Mouse (Mus musculus) fat pad, adult 2 months (tissue): ENCODE data around the gene Slco3a1.

ENCODE experiments used
- DNase-seq: peaks from one replicate; pipeline ENCODE4 v3.0.0-alpha.2; 2011; ENCODE audit warnings: low read depth, low spot score; ENCODE audit errors: extremely low read depth

Gene Slco3a1

GRCm38 (mm10) chr7:74491683-74492355, 62.8 kb downstream of the Slco3a1 start:
- DNase-seq: no peak

DNA sequence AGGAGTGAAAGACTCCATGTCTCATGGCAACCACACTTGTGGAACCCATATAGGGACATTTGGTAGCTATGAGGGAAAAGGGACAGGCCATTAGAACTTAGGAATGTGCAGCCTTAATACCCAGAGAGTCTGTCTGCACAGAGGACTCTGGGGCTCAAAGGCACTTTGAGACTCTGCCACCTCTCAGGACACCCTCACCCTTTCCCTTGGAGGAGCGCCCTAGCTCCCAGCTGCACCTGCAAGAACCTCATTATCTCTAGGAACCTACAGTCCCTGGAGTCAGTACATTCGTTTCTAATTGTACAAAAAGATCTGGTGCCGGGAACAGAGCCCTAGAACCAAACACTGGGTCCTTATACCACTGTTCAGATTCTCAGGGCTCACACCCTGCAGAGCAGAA, 66.4 kb downstream of the Slco3a1 start:
- no peak for DNase-seq

DNA sequence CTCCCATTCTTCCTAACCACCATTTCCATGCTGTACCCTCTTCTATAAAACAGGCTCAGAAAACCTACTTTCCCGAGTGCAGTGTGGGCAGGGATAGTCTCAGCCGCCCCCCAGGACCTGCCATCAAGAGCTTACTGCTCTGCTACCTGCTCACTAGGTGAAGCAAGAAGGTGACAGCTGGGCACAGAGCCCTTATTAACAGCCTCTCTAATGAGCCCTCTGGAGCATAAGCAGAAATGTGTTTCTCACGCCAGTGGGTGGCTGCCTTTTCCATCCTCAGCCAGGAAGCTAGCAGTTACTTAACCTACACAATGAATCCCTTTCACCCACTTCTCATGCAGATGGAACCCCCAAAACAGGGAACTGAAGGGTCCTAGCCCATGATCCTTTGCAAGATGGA, 66.9 kb downstream of the Slco3a1 start:
- DNase-seq: no peak

DNA sequence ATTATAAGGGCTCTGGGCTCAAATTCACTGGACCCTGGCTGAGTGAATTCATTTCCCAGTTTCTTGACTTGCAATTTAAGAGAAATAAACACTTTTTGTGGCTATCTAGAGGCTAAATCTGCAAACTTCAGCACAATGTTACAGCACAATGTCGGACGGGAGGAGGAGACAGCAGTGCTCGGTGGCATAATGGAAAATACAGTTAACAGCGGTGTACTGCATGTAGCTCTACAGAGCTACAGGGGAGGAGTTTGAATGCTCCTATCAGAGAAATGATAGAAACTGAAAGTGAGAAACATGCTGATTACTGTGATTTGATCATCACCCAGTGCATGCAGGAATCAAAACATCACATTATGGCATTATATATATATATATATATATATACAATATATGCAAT, 68.5 kb downstream of the Slco3a1 start:
- DNase-seq: no peak

DNA sequence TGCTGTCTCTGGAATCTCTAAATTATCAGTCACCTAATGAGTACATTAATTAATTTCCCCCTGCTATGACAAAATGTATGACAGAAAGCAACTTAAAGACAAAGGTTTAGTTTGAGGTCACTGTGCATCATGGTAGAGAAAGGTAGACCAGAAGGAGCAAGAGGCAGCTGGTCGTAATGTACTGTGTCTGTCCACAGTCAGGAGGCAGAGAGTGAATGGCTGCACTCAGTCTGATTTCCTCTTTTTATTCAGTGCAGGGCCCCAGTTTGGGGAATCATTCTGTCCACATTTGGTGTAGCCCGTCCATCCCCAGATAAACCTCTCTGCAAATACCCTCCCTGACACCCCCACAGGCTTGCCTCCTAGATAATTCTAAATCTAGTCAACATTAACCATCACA, 68.9 kb downstream of the Slco3a1 start:
- no peak for DNase-seq

DNA sequence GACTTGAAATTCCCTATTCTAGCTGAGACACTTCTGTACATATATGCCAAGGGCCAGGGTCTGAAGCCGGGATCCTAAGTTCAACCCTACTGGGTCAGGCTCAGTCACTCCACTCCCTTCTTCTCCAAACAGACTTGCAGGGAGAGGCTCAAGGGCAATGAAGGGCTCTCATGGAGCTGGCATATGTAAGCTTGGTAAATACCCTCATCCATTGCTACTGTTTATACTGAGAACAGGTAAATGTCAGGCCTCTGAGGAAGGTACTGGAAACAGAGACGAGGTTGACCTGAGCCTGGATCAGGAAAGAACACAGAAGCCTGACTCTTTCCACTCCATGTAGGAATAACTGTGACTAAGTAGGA, 70.6 kb downstream of the Slco3a1 start:
- no peak for DNase-seq

DNA sequence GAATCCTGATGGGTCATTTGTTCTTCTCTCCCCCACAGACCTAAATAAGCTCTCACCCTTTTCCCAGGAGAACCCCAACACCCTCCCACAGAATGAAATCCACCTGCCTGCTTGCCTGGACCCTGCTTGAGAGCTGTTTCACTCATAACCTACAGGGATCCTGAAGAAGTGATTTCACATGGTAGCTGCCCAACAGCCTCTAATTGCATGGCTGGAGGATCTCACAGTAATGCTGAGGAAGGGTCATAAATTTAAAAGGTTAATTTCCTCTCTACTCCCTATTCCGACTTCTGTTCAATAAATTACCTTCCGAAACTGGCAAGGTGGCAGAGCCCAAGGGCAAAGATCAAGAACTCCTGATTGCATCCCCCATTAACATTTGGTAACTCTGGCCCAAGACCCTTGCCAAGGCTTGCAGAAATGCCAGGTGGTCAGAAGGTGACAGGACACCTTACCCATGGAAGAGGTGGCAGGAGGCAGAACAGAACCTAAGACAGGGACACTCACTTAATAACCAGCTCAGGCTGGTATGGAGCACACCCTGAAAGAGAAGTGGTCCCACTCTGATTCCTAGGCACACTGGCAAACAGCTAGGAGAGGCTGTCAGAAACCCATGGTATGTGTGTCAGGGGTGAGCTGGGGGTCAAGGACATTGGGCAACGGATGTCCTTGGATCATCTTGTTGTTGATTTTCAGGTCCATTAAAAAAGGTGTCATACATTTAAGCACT, 71.1 kb downstream of the Slco3a1 start:
- no peak for DNase-seq

DNA sequence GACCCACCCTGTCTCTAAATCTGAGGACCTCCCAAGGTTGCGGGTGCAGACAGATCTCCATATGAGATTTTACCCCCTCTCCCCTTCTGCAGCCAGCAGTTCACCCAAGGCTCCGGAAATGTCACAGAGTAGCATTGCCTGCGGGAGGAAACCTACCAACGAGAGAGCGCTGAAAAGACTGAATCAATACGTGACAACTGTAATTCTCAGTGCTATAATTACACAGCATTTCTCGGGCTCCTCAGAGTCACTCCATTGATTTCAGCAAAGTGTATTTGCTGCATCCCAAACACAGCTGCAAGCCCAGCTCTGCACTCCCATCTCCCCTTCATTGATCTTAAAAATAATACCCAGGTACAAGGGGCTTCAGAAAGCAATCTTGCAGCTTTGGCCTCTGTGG, 82.8 kb downstream of the Slco3a1 start:
- DNase-seq: no peak

GRCm38 (mm10) chr7:74466886-74467285, 87.7 kb downstream of the Slco3a1 start:
- no peak for DNase-seq

- DNase-seq: no peak
Measured at GRCm38 (mm10) chr7:74464638-74465037, 89.9 kb downstream of the Slco3a1 start.

DNA sequence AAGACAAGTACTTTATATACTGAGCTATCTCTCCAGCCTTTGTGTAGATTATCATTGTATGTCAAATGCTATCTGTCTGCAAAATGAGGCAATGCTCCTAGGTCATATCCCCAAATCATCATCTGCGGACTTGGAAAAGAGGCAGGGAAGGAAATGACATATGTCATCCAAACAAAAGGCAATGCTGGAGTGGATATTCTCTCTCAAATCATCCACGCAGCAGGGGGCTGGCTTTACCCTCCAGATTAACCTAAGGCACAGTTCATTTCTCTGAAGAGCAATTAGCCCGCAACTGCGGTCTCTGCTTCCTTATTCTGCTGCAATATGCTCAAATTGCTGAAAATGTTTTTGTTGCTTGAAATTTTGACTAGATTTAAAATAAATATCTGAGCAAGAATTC, 92.1 kb downstream of the Slco3a1 start:
- no peak for DNase-seq

GRCm38 (mm10) chr7:74461736-74462135, 92.8 kb downstream of the Slco3a1 start:
- no peak for DNase-seq

GRCm38 (mm10) chr7:74461146-74461545, 93.4 kb downstream of the Slco3a1 start:
- no peak for DNase-seq

DNA sequence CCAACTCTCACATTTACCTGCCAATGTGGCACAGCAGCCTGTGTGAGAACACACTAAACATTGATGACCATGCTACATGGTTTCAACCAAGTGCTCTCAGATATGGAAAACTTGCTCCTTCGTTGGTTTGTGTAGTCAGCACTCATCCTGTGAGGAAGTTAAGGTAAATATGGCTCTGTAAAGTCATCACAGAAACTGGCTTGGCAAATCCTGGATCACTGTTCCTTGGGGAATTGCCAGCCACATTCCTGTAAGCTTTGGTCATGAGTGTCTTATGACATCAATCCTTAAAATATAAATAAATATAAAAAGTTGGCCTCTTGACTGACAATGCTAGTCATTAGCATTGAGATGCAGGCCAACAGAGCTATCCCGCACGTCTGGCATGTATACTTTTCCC, 94.8 kb downstream of the Slco3a1 start:
- no peak for DNase-seq

DNA sequence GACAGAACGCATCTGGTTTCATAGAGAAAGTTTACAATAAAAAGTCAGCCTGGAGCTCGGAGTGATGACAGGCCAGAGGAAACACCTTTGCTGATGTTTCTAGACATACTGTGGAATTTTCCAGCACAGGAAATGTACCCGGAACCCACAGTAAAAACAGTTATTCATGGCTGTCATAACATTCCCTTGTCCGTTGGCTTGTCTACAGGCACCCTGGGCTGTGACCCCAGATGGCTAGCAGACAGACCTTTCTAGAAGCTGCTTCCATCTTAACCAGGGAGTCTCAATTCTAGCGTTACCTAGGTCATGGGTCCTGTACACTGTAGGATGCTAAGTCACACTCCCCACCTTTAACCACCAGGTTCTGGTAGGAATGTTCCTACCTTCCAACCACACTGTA, 95.3 kb downstream of the Slco3a1 start:
- DNase-seq: no peak

GRCm38 (mm10) chr7:74458475-74459221, 95.9 kb downstream of the Slco3a1 start:
- no peak for DNase-seq

GRCm38 (mm10) chr7:74457347-74457975, 97.1 kb downstream of the Slco3a1 start:
- no peak for DNase-seq

GRCm38 (mm10) chr7:74456781-74457180, 97.8 kb downstream of the Slco3a1 start:
- DNase-seq: no peak

GRCm38 (mm10) chr7:74451047-74451446, 103.5 kb downstream of the Slco3a1 start:
- no peak for DNase-seq

DNA sequence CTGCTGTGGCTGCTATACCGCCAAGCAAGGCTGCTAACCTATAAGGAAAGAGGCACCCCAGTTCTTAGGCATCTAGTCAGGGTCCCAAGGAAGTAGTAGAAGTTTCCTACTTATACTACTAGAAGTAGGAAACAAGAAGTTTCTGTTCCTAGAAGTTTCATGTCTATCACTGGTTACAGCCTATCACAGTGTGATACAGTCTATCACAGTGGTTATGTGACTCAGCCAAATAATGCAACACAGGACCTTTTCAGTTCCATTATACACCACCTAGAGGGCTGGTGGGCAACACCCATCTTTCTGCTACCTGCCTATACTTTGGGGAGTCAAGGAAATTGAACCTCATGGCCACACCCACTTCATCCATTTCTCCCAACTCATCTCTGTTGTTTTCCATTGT, 104.8 kb downstream of the Slco3a1 start:
- DNase-seq: no peak

- DNase-seq: no peak
Measured at GRCm38 (mm10) chr7:74447781-74448180, 106.8 kb downstream of the Slco3a1 start.

GRCm38 (mm10) chr7:74445148-74445547, 109.4 kb downstream of the Slco3a1 start:
- DNase-seq: no peak
